ENCODE assay signal across 18 mouse cellular contexts in genomic region chr8:61552221-61552620, GRCm38 (mm10).
A peak's percentile ranks its signal among the peaks of the same experiment; 100 is the strongest.
DNase-seq lines count a peak whose midpoint lies in the region; ATAC-seq and TF ChIP-seq lines count a peak whose summit lies in the region.
"Had no signal": no experiment of that assay in that cellular context is flagged by ENCODE, and none has a peak within 500 bp of the region (broad histone marks: within the 10 kb centered on the region; RNA-seq: fewer than 3 reads in every experiment).

No protein-coding gene starts in this region.

- H3K27me3 ChIP-seq in midbrain, embryonic 10.5 days (ENCODE audit: low read depth, poor library complexity, severe bottlenecking), result peaks cover 8% of the 10 kb centered on the region
- H3K27me3 ChIP-seq in midbrain, embryonic 14.5 days (ENCODE audit: control insufficient read depth, insufficient read depth, low read length), result no peaks in the 10 kb centered on the region
- H3K27me3 ChIP-seq in limb, embryonic 12.5 days, result no peaks in the 10 kb centered on the region
- H3K27me3 ChIP-seq in stomach, postnatal 0 days (ENCODE audit: control insufficient read depth, insufficient read depth, low read length), result no peaks in the 10 kb centered on the region
- H3K27me3 ChIP-seq in intestine, postnatal 0 days (replicated peaks; ENCODE audit: control insufficient read depth, insufficient read depth, low read length), result no peaks in the 10 kb centered on the region
- H3K27me3 ChIP-seq: forebrain, embryonic 15.5 days; hindbrain, embryonic 12.5 days; kidney, embryonic 15.5 days had no signal

- peaks cover 50% of the 10 kb centered on the region for H3K4me1 ChIP-seq in midbrain, embryonic 10.5 days
- H3K4me1 ChIP-seq in midbrain, embryonic 14.5 days (ENCODE audit: control insufficient read depth, insufficient read depth, low read length), result peaks cover 9% of the 10 kb centered on the region; the same call in 1 of the 2 replicates
- peaks cover 31% of the 10 kb centered on the region for H3K4me1 ChIP-seq in limb, embryonic 12.5 days (replicated peaks)
- H3K4me1 ChIP-seq in stomach, postnatal 0 days (replicated peaks; ENCODE audit: control insufficient read depth, insufficient read depth), result 0 out of 2 replicates have a peak, but pooled peaks cover 4% of the 10 kb centered on the region
- no peaks in the 10 kb centered on the region for H3K4me1 ChIP-seq in intestine, postnatal 0 days (replicated peaks; ENCODE audit: control insufficient read depth, insufficient read depth, low read length)
- H3K4me1 ChIP-seq: forebrain, embryonic 15.5 days; neural tube, embryonic 12.5 days had no signal

- intact Hi-C loops in left cerebral cortex, postnatal 14 days (cut with DNase I), result no loop called here

- no peak overlapping the region for H3K4me3 ChIP-seq in midbrain, embryonic 10.5 days
- no peak overlapping the region for H3K4me3 ChIP-seq in midbrain, embryonic 14.5 days (replicated peaks; ENCODE audit: low read depth, low read length)
- no peak overlapping the region for H3K4me3 ChIP-seq in limb, embryonic 12.5 days (replicated peaks)
- H3K4me3 ChIP-seq in stomach, postnatal 0 days (ENCODE audit: low read depth, low read length), result no peak overlapping the region
- no peak overlapping the region for H3K4me3 ChIP-seq in intestine, postnatal 0 days (ENCODE audit: low read depth, low read length)
- H3K4me3 ChIP-seq: forebrain, embryonic 15.5 days; hindbrain, embryonic 12.5 days; kidney, embryonic 15.5 days; neural tube, embryonic 12.5 days had no signal

- H3K4me2 ChIP-seq in midbrain, embryonic 14.5 days (ENCODE audit: low read length), result no peak overlapping the region
- H3K4me2 ChIP-seq in limb, embryonic 12.5 days, result no peak overlapping the region
- no peak overlapping the region for H3K4me2 ChIP-seq in stomach, postnatal 0 days (replicated peaks; ENCODE audit: low read depth)
- H3K4me2 ChIP-seq in intestine, postnatal 0 days (replicated peaks; ENCODE audit: low read depth), result no peak overlapping the region
- H3K4me2 ChIP-seq: forebrain, embryonic 15.5 days; hindbrain, embryonic 12.5 days; kidney, embryonic 15.5 days; neural tube, embryonic 12.5 days had no signal

- H3K9ac ChIP-seq in midbrain, embryonic 14.5 days (replicated peaks; ENCODE audit: low read length), result no peak overlapping the region
- no peak overlapping the region for H3K9ac ChIP-seq in limb, embryonic 12.5 days (replicated peaks)
- no peak overlapping the region for H3K9ac ChIP-seq in stomach, postnatal 0 days (ENCODE audit: low read length)
- no peak overlapping the region for H3K9ac ChIP-seq in intestine, postnatal 0 days (ENCODE audit: low read depth, low read length)
- H3K9ac ChIP-seq: forebrain, embryonic 15.5 days; hindbrain, embryonic 12.5 days; kidney, embryonic 15.5 days; liver, embryonic 14.5 days; neural tube, embryonic 12.5 days had no signal

- H3K9me3 ChIP-seq in midbrain, embryonic 10.5 days (replicated peaks), result peaks cover 23% of the 10 kb centered on the region
- H3K9me3 ChIP-seq in midbrain, embryonic 14.5 days (ENCODE audit: control insufficient read depth, low read length), result 0 out of 2 replicates have a peak, but pooled peaks cover 8% of the 10 kb centered on the region
- peaks cover 19% of the 10 kb centered on the region for H3K9me3 ChIP-seq in limb, embryonic 12.5 days
- H3K9me3 ChIP-seq in stomach, postnatal 0 days (ENCODE audit: control insufficient read depth, low read length), result no peaks in the 10 kb centered on the region
- 0 out of 2 replicates have a peak, but pooled peaks cover 2% of the 10 kb centered on the region for H3K9me3 ChIP-seq in intestine, postnatal 0 days (ENCODE audit: control insufficient read depth)
- H3K9me3 ChIP-seq: forebrain, embryonic 15.5 days had no signal

- 0 out of 2 replicates have a peak overlapping the region, but pooled peaks have one; percentile 23 for H3K27ac ChIP-seq in midbrain, embryonic 10.5 days (replicated peaks)
- H3K27ac ChIP-seq in midbrain, embryonic 14.5 days (replicated peaks; ENCODE audit: low read depth, low read length), result no peak overlapping the region
- 0 out of 2 replicates have a peak overlapping the region, but pooled peaks have one; percentile 5 for H3K27ac ChIP-seq in limb, embryonic 12.5 days
- peak overlapping the region; percentile 9; the same call in 1 of the 2 replicates for H3K27ac ChIP-seq in stomach, postnatal 0 days (replicated peaks)
- no peak overlapping the region for H3K27ac ChIP-seq in intestine, postnatal 0 days (ENCODE audit: low read depth, low read length)
- H3K27ac ChIP-seq: forebrain, embryonic 15.5 days; hindbrain, embryonic 12.5 days; kidney, embryonic 15.5 days; liver, embryonic 14.5 days; neural tube, embryonic 12.5 days had no signal

- no peak for TF ChIP-seq EP300 in stomach, postnatal 0 days (optimal IDR thresholded peaks at IDR 0.05)

- TF ChIP-seq CTCF in stomach, postnatal 0 days (IDR thresholded peaks at IDR 0.05; ENCODE audit: low read depth), result no peak
- TF ChIP-seq CTCF in intestine, postnatal 0 days (IDR thresholded peaks at IDR 0.05; ENCODE audit: low read depth), result no peak

- ATAC-seq in frontal cortex, adult (ENCODE audit: low TSS enrichment), result peak; percentile 65
- ATAC-seq in midbrain, embryonic 14.5 days (ENCODE audit: low FRiP score, low TSS enrichment), result no peak
- ATAC-seq in limb, embryonic 12.5 days (ENCODE audit: insufficient number of reproducible peaks, insufficient read depth, low FRiP score, low TSS enrichment, low read depth), result no peak
- no peak for ATAC-seq in stomach, postnatal 0 days (ENCODE audit: low FRiP score, low TSS enrichment)
- ATAC-seq in intestine, postnatal 0 days, result no peak
- ATAC-seq: forebrain, embryonic 15.5 days had no signal

- peaks cover 37% of the 10 kb centered on the region for H3K36me3 ChIP-seq in midbrain, embryonic 10.5 days
- H3K36me3 ChIP-seq in midbrain, embryonic 14.5 days (ENCODE audit: control insufficient read depth, insufficient read depth, low read length), result peaks cover 11% of the 10 kb centered on the region; the same call in 1 of the 2 replicates
- H3K36me3 ChIP-seq in limb, embryonic 12.5 days, result peaks cover 39% of the 10 kb centered on the region
- peaks cover 16% of the 10 kb centered on the region for H3K36me3 ChIP-seq in stomach, postnatal 0 days (ENCODE audit: control insufficient read depth, insufficient read depth, low read length)
- H3K36me3 ChIP-seq in intestine, postnatal 0 days (ENCODE audit: control insufficient read depth, insufficient read depth), result peaks cover 26% of the 10 kb centered on the region

- DNase-seq in frontal cortex, postnatal 25 days (ENCODE audit: low spot score in 2 of 2), result no peak
- no peak for DNase-seq in midbrain, embryonic 10.5 days (ENCODE audit: low spot score)
- no peak for DNase-seq in midbrain, embryonic 14.5 days
- DNase-seq in stomach, postnatal 0 days (ENCODE audit: low spot score), result no peak
- no peak for DNase-seq in left cerebral cortex, postnatal 14 days (ENCODE audit: low spot score in 2 of 2)
- DNase-seq: B cell, adult 2 months; cerebellum, postnatal 10 days; gastrocnemius, postnatal 10 days; layer of hippocampus, postnatal 36 days; thymus, adult 18-20 months had no signal

- 77% methylated on average over 6 of the region's 6 CpGs for WGBS in midbrain, embryonic 10.5 days
- WGBS in midbrain, embryonic 14.5 days, result 69% methylated on average over 6 of the region's 6 CpGs
- 26% methylated on average over 6 of the region's 6 CpGs for WGBS in limb, embryonic 12.5 days
- WGBS in stomach, postnatal 0 days, result 64% methylated on average over 6 of the region's 6 CpGs
- 73% methylated on average over 6 of the region's 6 CpGs for WGBS in intestine, postnatal 0 days

Comparison
In these comparisons a context has a peak if more than half of its experiments do, and no peak if none do; other contexts are left out.
1. H3K27ac ChIP-seq: peak in midbrain, embryonic 10.5 days (single experiment), limb, embryonic 12.5 days (single experiment) and stomach, postnatal 0 days (single experiment); none in midbrain, embryonic 14.5 days (single experiment) and intestine, postnatal 0 days (single experiment).